Mouse (Mus musculus) intestine, embryonic 15.5 days (tissue): ENCODE measurements at regions not wholly inside any gene's neighbourhood (a gene's known extent, or its start where the extent isn't known, plus 50 kb on each side); places are given as distances from the start of the nearest gene placed in this dataset.

Source experiments
- ATAC-seq: fragments of 200-750 bp; cut with Nextera tagmentation; 2 replicates; pipeline ENCODE4 v1.8.0; 2017; ENCODE audit warnings: moderate TSS enrichment, moderate library complexity
- H3K27ac ChIP-seq: fragments of 300-500 bp; sonication (generic); 2 replicates; pipeline ENCODE4 v1.5.1; 2015; ENCODE audit warnings: mild to moderate bottlenecking, inconsistent platforms
- H3K27me3 ChIP-seq: fragments of 300-500 bp; sonication (generic); replicated peaks from 2 replicates; pipeline ENCODE4 v1.6.1; 2015; ENCODE audit warnings: inconsistent platforms
- H3K36me3 ChIP-seq: fragments of 300-500 bp; sonication (generic); 2 replicates; pipeline ENCODE4 v1.6.1; 2015; ENCODE audit warnings: inconsistent platforms
- H3K4me1 ChIP-seq: fragments of 300-500 bp; sonication (generic); replicated peaks from 2 replicates; pipeline ENCODE4 v1.6.1; 2015; ENCODE audit warnings: inconsistent platforms
- H3K4me2 ChIP-seq: fragments of 300-500 bp; sonication (generic); replicated peaks from 2 replicates; pipeline ENCODE4 v1.6.1; 2015; ENCODE audit warnings: mild to moderate bottlenecking, inconsistent platforms
- H3K4me3 ChIP-seq: fragments of 300-500 bp; sonication (generic); replicated peaks from 2 replicates; pipeline ENCODE4 v1.5.1; 2015; ENCODE audit warnings: inconsistent platforms
- H3K9ac ChIP-seq: fragments of 300-500 bp; sonication (generic); 2 replicates; pipeline ENCODE4 v1.6.1; 2015; ENCODE audit warnings: inconsistent platforms
- H3K9me3 ChIP-seq: fragments of 300-500 bp; sonication (generic); 2 replicates; pipeline ENCODE4 v1.6.1; 2016; ENCODE audit warnings: inconsistent platforms
- WGBS: fragments of 180-500 bp; shearing (Covaris S2); methylation state at CpG from one replicate; pipeline ENCODE4 v1.1.7; 2015; 5-methylcytosine and 5-hydroxymethylcytosine counted together

DNA sequence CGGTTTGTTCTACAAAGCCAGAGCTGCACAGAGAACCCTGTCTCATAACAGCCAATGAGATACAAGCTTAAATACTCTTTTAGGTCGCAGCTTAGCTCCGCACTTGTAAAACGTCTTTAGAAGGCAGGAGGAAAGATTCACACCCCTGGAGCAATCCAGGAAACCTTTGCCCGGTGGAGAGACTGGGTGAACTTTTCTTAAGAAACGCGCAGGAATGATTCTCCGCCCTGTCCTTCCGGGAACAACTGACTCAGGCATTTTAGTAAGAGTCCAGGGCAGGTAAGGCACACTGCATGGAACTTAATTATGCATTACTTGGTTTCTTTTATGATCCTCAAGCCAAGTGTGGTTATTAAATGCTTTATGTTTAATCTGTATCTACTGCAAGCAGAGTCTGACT lies 70.0 kb upstream of the Ralgps2 start:
- H3K9me3 ChIP-seq, result no peaks in the 10 kb centered on the region
- peaks cover 9% of the 10 kb centered on the region; the same call in 1 of the 2 replicates for H3K4me1 ChIP-seq
- H3K27me3 ChIP-seq, result no peaks in the 10 kb centered on the region
- no peak overlapping the region for H3K27ac ChIP-seq
- ATAC-seq, result peak; percentile 86
- H3K4me2 ChIP-seq, result no peak overlapping the region
- no peak overlapping the region for H3K9ac ChIP-seq
- H3K4me3 ChIP-seq, result no peak overlapping the region
- no peaks in the 10 kb centered on the region for H3K36me3 ChIP-seq
- WGBS, result 53% methylated on average over 9 of the region's 9 CpGs

- Histone ChIP-seq H3K27ac (no peak overlapping the region), H3K4me3 (no peak overlapping the region)
- WGBS, result 59% methylated on average over 4 of the region's 4 CpGs
Observed at GRCm38 (mm10) chr1:157007891-157008730, 68.7 kb upstream of the Ralgps2 start.

DNA sequence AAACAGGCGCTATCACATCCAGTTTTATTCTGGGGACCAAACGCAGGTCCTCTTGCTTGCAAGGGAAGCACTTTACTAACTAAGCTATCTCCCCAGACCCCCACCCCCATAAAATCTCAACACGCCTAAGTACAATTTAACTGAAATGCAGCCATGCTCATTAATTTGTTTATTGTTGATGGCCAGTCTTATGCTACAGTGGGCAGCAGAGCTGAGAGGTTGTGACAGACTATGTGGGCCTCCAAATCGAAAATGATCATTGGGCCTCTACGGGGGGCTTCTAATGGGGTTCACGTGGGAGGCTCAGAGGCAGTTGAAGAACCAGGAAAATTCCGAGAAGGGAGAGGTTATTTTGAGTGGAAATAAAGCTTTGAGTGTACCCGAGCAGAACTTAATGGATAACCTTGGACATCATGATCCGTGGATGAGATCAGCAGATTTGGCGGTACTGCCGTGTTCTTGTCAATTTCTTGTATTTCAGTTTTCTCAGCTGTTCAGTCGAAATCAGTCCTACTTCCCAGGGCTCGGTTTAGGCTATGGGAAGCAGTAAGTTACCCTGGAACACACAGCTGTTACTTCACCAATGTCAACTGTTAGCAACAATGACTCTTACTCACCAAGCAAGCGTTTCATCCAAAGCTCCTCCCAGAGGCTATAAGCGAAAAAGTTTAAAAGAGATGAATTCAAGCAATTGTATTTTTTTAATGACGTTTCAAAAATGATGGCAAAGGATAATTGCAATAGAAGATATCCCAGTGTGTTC lies 65.1 kb upstream of the Ralgps2 start:
- H3K4me2 ChIP-seq, result no peak overlapping the region
- no peaks in the 10 kb centered on the region for H3K36me3 ChIP-seq
- H3K4me3 ChIP-seq, result no peak overlapping the region
- peaks cover 7% of the 10 kb centered on the region; the same call in 1 of the 2 replicates for H3K4me1 ChIP-seq
- H3K9me3 ChIP-seq, result no peaks in the 10 kb centered on the region
- 87% methylated on average over 16 of the region's 16 CpGs for WGBS
- H3K27me3 ChIP-seq, result no peaks in the 10 kb centered on the region
- H3K27ac ChIP-seq, result no peak overlapping the region
- H3K9ac ChIP-seq, result no peak overlapping the region
- no peak for ATAC-seq

More at GRCm38 (mm10) chr1:157007891-157008730, 68.7 kb upstream of the Ralgps2 start:
- no peak overlapping the region for H3K4me2 ChIP-seq
- no peak overlapping the region for H3K9ac ChIP-seq
- H3K9me3 ChIP-seq, result no peaks in the 10 kb centered on the region
- peak; percentile 61; the same call in 1 of the 2 replicates for ATAC-seq
- peaks cover 3% of the 10 kb centered on the region; the same call in 1 of the 2 replicates for H3K4me1 ChIP-seq
- no peaks in the 10 kb centered on the region for H3K36me3 ChIP-seq
- H3K27me3 ChIP-seq, result no peaks in the 10 kb centered on the region

DNA sequence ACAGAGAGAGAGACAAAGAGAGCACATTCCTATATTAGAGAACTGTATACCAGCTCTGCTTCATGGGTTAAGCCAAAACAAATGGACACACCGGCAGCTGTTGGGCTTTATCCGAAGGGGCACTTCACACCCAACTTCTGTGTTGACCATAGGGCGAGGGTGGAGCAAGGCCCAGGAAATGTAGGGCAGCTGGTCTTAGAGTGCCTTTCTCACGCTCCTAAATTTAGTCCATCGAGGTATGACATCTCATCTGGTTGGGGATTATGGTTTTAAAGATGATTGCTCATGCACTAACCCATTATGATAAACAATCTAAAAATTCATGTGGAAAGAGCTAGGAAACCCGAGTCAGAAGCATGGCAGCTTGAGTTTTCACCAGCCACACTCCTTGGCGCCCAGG lies 63.6 kb upstream of the Ralgps2 start:
- Histone ChIP-seq H3K27ac (no peak overlapping the region), H3K9me3 (no peaks in the 10 kb centered on the region), H3K4me2 (no peak overlapping the region), H3K4me1 (0 out of 2 replicates have a peak, but pooled peaks cover 4% of the 10 kb centered on the region), H3K36me3 (no peaks in the 10 kb centered on the region), H3K4me3 (no peak overlapping the region), H3K9ac (no peak overlapping the region), H3K27me3 (no peaks in the 10 kb centered on the region)
- no peak for ATAC-seq
- 81% methylated on average over 7 of the region's 7 CpGs for WGBS

DNA sequence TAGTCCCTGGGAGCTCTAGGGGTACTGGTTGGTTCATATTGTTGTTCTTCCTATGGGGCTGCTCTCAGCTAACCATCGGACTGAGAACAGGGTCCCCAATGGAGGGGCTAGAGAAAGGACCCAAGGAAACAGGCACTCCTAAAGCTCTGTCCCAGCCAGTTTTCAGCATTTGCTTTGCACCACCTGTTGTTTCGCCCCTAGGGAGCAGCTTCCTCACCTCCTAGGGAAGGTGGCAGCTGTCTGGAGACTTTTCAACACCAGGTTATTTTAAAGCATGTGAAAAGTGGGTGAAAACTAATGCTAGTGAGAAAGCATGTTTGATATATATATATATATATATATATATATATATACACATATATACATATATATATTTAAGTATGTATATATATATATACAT lies 62.8 kb upstream of the Ralgps2 start:
- Histone ChIP-seq H3K4me3 (no peak overlapping the region), H3K4me1 (0 out of 2 replicates have a peak, but pooled peaks cover 4% of the 10 kb centered on the region), H3K36me3 (no peaks in the 10 kb centered on the region), H3K9me3 (no peaks in the 10 kb centered on the region), H3K9ac (no peak overlapping the region), H3K27me3 (no peaks in the 10 kb centered on the region), H3K4me2 (no peak overlapping the region), H3K27ac (no peak overlapping the region)
- ATAC-seq, result no peak
- WGBS, result 91% methylated on average over 2 of the region's 2 CpGs

GRCm38 (mm10) chr1:157001008-157001660 lies 61.7 kb upstream of the Ralgps2 start:
- Histone ChIP-seq H3K4me2 (no peak overlapping the region), H3K4me3 (no peak overlapping the region), H3K27ac (no peak overlapping the region), H3K4me1 (0 out of 2 replicates have a peak, but pooled peaks cover 4% of the 10 kb centered on the region), H3K36me3 (no peaks in the 10 kb centered on the region), H3K9ac (no peak overlapping the region), H3K9me3 (no peaks in the 10 kb centered on the region), H3K27me3 (no peaks in the 10 kb centered on the region)
- ATAC-seq, result peak; percentile 73
- WGBS, result 39% methylated on average over 6 of the region's 6 CpGs

DNA sequence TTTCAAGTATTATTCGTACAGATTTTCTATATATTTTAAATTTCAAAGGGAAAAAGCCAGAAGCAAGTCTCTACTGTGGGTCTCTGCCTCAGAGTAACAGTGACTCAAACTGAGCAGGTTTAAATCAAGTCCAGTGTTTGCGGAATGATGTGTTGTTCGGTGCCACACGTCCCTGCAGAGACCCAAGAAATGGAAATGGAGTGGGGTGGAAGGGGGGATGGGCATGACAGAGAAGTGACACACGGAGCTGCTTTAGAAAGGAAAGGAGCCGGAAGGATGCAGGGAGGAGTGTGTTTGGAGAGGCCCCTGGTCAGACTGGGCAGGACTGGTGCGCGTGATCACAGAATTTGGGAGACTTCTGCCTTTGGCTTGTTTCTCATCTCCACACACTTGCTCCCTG lies 60.5 kb upstream of the Ralgps2 start:
- no peak overlapping the region for H3K27ac ChIP-seq
- H3K36me3 ChIP-seq, result no peaks in the 10 kb centered on the region
- H3K4me1 ChIP-seq, result 0 out of 2 replicates have a peak, but pooled peaks cover 4% of the 10 kb centered on the region
- ATAC-seq, result no peak
- H3K9me3 ChIP-seq, result no peaks in the 10 kb centered on the region
- H3K27me3 ChIP-seq, result no peaks in the 10 kb centered on the region
- H3K9ac ChIP-seq, result no peak overlapping the region
- WGBS, result 53% methylated on average over 8 of the region's 8 CpGs
- no peak overlapping the region for H3K4me2 ChIP-seq
- H3K4me3 ChIP-seq, result no peak overlapping the region

- Histone ChIP-seq H3K4me3 (no peak overlapping the region), H3K4me1 (0 out of 2 replicates have a peak, but pooled peaks cover 4% of the 10 kb centered on the region), H3K36me3 (no peaks in the 10 kb centered on the region), H3K27ac (no peak overlapping the region), H3K27me3 (no peaks in the 10 kb centered on the region), H3K9ac (no peak overlapping the region), H3K9me3 (no peaks in the 10 kb centered on the region), H3K4me2 (no peak overlapping the region)
- ATAC-seq, result no peak
- WGBS, result 87% methylated on average over 8 of the region's 8 CpGs
Observed at GRCm38 (mm10) chr1:156999272-156999671, 59.8 kb upstream of the Ralgps2 start.

- Histone ChIP-seq H3K4me1 (peaks cover 9% of the 10 kb centered on the region; the same call in 1 of the 2 replicates), H3K4me3 (no peak overlapping the region), H3K36me3 (no peaks in the 10 kb centered on the region), H3K9ac (no peak overlapping the region), H3K27me3 (no peaks in the 10 kb centered on the region), H3K4me2 (no peak overlapping the region), H3K27ac (no peak overlapping the region), H3K9me3 (no peaks in the 10 kb centered on the region)
- 59% methylated on average over 12 of the region's 12 CpGs for WGBS
- ATAC-seq, result peak; percentile 44; the same call in 1 of the 2 replicates
Observed at GRCm38 (mm10) chr1:156997476-156998305, 58.3 kb upstream of the Ralgps2 start.

GRCm38 (mm10) chr1:156997033-156997432 lies 57.6 kb upstream of the Ralgps2 start:
- H3K36me3 ChIP-seq, result no peaks in the 10 kb centered on the region
- WGBS, result 72% methylated on average over 10 of the region's 10 CpGs
- H3K27me3 ChIP-seq, result no peaks in the 10 kb centered on the region
- no peak overlapping the region for H3K4me3 ChIP-seq
- no peak overlapping the region for H3K4me2 ChIP-seq
- H3K9me3 ChIP-seq, result no peaks in the 10 kb centered on the region
- no peak overlapping the region for H3K27ac ChIP-seq
- no peak for ATAC-seq
- peaks cover 9% of the 10 kb centered on the region; the same call in 1 of the 2 replicates for H3K4me1 ChIP-seq
- H3K9ac ChIP-seq, result no peak overlapping the region

- Histone ChIP-seq H3K36me3 (no peaks in the 10 kb centered on the region), H3K27ac (no peak overlapping the region), H3K9me3 (no peaks in the 10 kb centered on the region), H3K9ac (no peak overlapping the region), H3K4me1 (peaks cover 9% of the 10 kb centered on the region; the same call in 1 of the 2 replicates), H3K27me3 (no peaks in the 10 kb centered on the region), H3K4me3 (no peak overlapping the region), H3K4me2 (no peak overlapping the region)
- 79% methylated on average over 10 of the region's 10 CpGs for WGBS
- ATAC-seq, result no peak
Observed at GRCm38 (mm10) chr1:156996084-156996880, 56.9 kb upstream of the Ralgps2 start.
